Mouse (Mus musculus) stomach, postnatal 0 days (tissue): ENCODE data around the gene Olfr60.

Experiments
- CTCF ChIP-seq: IDR thresholded peaks from 2 replicates; pipeline ENCODE4 v1.5.1; 2016; ENCODE audit warnings: antibody characterized with exemption, low read depth, mild to moderate bottlenecking, moderate library complexity
- EP300 ChIP-seq: optimal IDR thresholded peaks from 2 replicates; pipeline ENCODE3; 2016; ENCODE audit warnings: antibody characterized with exemption

- no peak for TF ChIP-seq CTCF
- no peak for TF ChIP-seq EP300
Observed at GRCm38 (mm10) chr7:140319861-140320385, 41.5 kb downstream of the Olfr60 start.
